Comparison of ENCODE assay signal across 11 mouse cellular contexts in the genomic region with DNA sequence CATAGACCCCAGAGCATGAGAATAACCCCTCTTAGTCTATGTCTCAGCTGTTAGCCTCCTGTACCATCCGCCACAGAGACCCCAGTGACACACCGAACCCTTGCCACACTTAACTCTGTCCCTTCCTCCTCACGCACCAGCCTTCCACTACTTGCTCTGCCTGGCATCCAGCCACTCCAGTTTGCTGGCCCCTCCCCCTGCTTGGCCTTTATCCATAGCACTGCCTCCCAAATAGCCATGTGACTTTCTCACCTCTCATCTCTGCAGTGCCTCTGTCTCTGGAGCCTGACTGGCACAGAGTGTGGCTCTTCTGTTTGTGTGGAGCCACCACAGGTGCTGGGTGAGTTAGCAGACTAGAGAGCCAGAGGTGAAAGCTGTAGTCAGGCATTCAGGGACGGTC. TPM values are rescaled to one million over a fixed set of nuclear protein-coding genes. Genes with fewer than 3 reads are reported as not detected.
A peak's percentile ranks its signal among the peaks of the same experiment; 100 is the strongest.
DNase-seq lines count a peak whose midpoint lies in the region; ATAC-seq lines count a peak whose summit lies in the region.
"Had no signal": no experiment of that assay in that cellular context is flagged by ENCODE, and none has a peak within 500 bp of the region (broad histone marks: within the 10 kb centered on the region; RNA-seq: fewer than 3 reads in every experiment).

No protein-coding gene starts in this region.

- no peaks in the 10 kb centered on the region for H3K27me3 ChIP-seq in kidney, embryonic 14.5 days (ENCODE audit: control insufficient read depth, insufficient read depth, low read length)
- no peaks in the 10 kb centered on the region for H3K27me3 ChIP-seq in forebrain, embryonic 12.5 days
- H3K27me3 ChIP-seq: hindbrain, embryonic 15.5 days had no signal

- no peak overlapping the region for H3K4me3 ChIP-seq in kidney, embryonic 14.5 days (ENCODE audit: low read length)
- H3K4me3 ChIP-seq in forebrain, embryonic 12.5 days (replicated peaks), result no peak overlapping the region
- H3K4me3 ChIP-seq: hindbrain, embryonic 15.5 days; limb, embryonic 10.5 days had no signal

- no peaks in the 10 kb centered on the region for H3K4me1 ChIP-seq in kidney, embryonic 14.5 days (ENCODE audit: control insufficient read depth, insufficient read depth, low read length)
- H3K4me1 ChIP-seq in forebrain, embryonic 12.5 days, result 0 out of 2 replicates have a peak, but pooled peaks cover 7% of the 10 kb centered on the region
- H3K4me1 ChIP-seq: hindbrain, embryonic 15.5 days had no signal

- no peak overlapping the region for H3K9ac ChIP-seq in kidney, embryonic 14.5 days (ENCODE audit: low read depth, low read length)
- no peak overlapping the region for H3K9ac ChIP-seq in forebrain, embryonic 12.5 days
- H3K9ac ChIP-seq: hindbrain, embryonic 15.5 days had no signal

- no peak overlapping the region for H3K4me2 ChIP-seq in kidney, embryonic 14.5 days (replicated peaks; ENCODE audit: low read depth, low read length)
- H3K4me2 ChIP-seq in forebrain, embryonic 12.5 days, result no peak overlapping the region
- H3K4me2 ChIP-seq: hindbrain, embryonic 15.5 days had no signal

- no peaks in the 10 kb centered on the region for H3K9me3 ChIP-seq in kidney, embryonic 14.5 days (ENCODE audit: control insufficient read depth, low read length)
- no peaks in the 10 kb centered on the region for H3K9me3 ChIP-seq in forebrain, embryonic 12.5 days
- H3K9me3 ChIP-seq: hindbrain, embryonic 15.5 days; limb, embryonic 10.5 days had no signal

- H3K36me3 ChIP-seq in kidney, embryonic 14.5 days (ENCODE audit: control insufficient read depth, insufficient read depth, low read length), result peaks cover 64% of the 10 kb centered on the region
- peaks cover 59% of the 10 kb centered on the region for H3K36me3 ChIP-seq in forebrain, embryonic 12.5 days (replicated peaks)

- H3K27ac ChIP-seq in kidney, embryonic 14.5 days (ENCODE audit: low read depth, low read length), result no peak overlapping the region
- no peak overlapping the region for H3K27ac ChIP-seq in forebrain, embryonic 12.5 days
- H3K27ac ChIP-seq: hindbrain, embryonic 15.5 days; limb, embryonic 10.5 days had no signal

- DNase-seq in kidney, adult 11 months, result peak; percentile 71
- peak; percentile 29 for DNase-seq in brain, adult 2 months (ENCODE audit: low read depth, low spot score)
- peak; percentile 72 for DNase-seq in kidney, postnatal 10 days
- peak; percentile 73 for DNase-seq in lung, postnatal 36 days
- DNase-seq in right cerebral cortex, adult 18-20 months, result no peak
- DNase-seq: embryo, embryonic 11 days; gastrocnemius, postnatal 25 days had no signal

- WGBS in kidney, embryonic 14.5 days, result 80% methylated on average over 4 of the region's 4 CpGs
- 81% methylated on average over 4 of the region's 4 CpGs for WGBS in forebrain, embryonic 12.5 days

- no peak for ATAC-seq in kidney, embryonic 14.5 days (ENCODE audit: low FRiP score, low TSS enrichment)
- ATAC-seq in forebrain, embryonic 12.5 days (ENCODE audit: low FRiP score), result no peak

RNA-seq across cellular contexts. Expression of a gene that starts 27.5 kb away (rescaled TPM):
- polyA plus RNA-seq in kidney, embryonic 14.5 days (2014; fragmentation: Nextera tagmentation; extraction: Ambion mirVana), result 30.2 and 36.5 TPM in 2 replicates
- 67.2 and 67.6 TPM in 2 replicates for polyA plus RNA-seq in forebrain, embryonic 12.5 days (2016; fragmentation: Nextera tagmentation; extraction: Ambion mirVana)

RNA-seq across cellular contexts. Expression of a gene that starts 57.0 kb away (rescaled TPM):
- 96.6 and 104 TPM in 2 replicates for polyA plus RNA-seq in kidney, embryonic 14.5 days (2014; fragmentation: Nextera tagmentation; extraction: Ambion mirVana)
- polyA plus RNA-seq in forebrain, embryonic 12.5 days (2016; fragmentation: Nextera tagmentation; extraction: Ambion mirVana), result 180 and 192 TPM in 2 replicates
